Mouse (Mus musculus): ENCODE results near the gene Ntpcr.

The Ntpcr gene

GRCm38 (mm10) chr8:125729746-125730145 is at the start of gene Ntpcr:
Gene Ntpcr (plus strand): TSS chr8:125729963.
- no peak for DNase-seq (ENCODE audit: low spot score)

GRCm38 (mm10) chr8:125680851-125681408 is 48.8 kb upstream of the Ntpcr start:
- DNase-seq (ENCODE audit: low spot score), result no peak

GRCm38 (mm10) chr8:125685216-125685760 is 44.5 kb upstream of the Ntpcr start:
- no peak for DNase-seq (ENCODE audit: low spot score)

GRCm38 (mm10) chr8:125686221-125686865 is 43.4 kb upstream of the Ntpcr start:
- DNase-seq (ENCODE audit: low spot score), result no peak

GRCm38 (mm10) chr8:125690166-125690915 is 39.4 kb upstream of the Ntpcr start:
- no peak for DNase-seq (ENCODE audit: low spot score)

- no peak for DNase-seq (ENCODE audit: low spot score)
Measured at GRCm38 (mm10) chr8:125690961-125691360, 38.8 kb upstream of the Ntpcr start.

- DNase-seq (ENCODE audit: low spot score), result no peak
Measured at GRCm38 (mm10) chr8:125692447-125692846, 37.3 kb upstream of the Ntpcr start.

GRCm38 (mm10) chr8:125693197-125693596 is 36.6 kb upstream of the Ntpcr start:
- no peak for DNase-seq (ENCODE audit: low spot score)

GRCm38 (mm10) chr8:125695951-125696350 is 33.8 kb upstream of the Ntpcr start:
- no peak for DNase-seq (ENCODE audit: low spot score)

- DNase-seq (ENCODE audit: low spot score), result no peak
Measured at GRCm38 (mm10) chr8:125699391-125700025, 30.3 kb upstream of the Ntpcr start.

GRCm38 (mm10) chr8:125700407-125700806 is 29.4 kb upstream of the Ntpcr start:
- no peak for DNase-seq (ENCODE audit: low spot score)

- DNase-seq (ENCODE audit: low spot score), result no peak
Measured at GRCm38 (mm10) chr8:125702868-125703473, 26.8 kb upstream of the Ntpcr start.

- no peak for DNase-seq (ENCODE audit: low spot score)
Measured at GRCm38 (mm10) chr8:125704434-125704833, 25.3 kb upstream of the Ntpcr start.

GRCm38 (mm10) chr8:125705816-125706215 is 23.9 kb upstream of the Ntpcr start:
- DNase-seq (ENCODE audit: low spot score), result no peak

- no peak for DNase-seq (ENCODE audit: low spot score)
Measured at GRCm38 (mm10) chr8:125709171-125709570, 20.6 kb upstream of the Ntpcr start.

- DNase-seq (ENCODE audit: low spot score), result no peak
Measured at GRCm38 (mm10) chr8:125711514-125711913, 18.2 kb upstream of the Ntpcr start.

GRCm38 (mm10) chr8:125716211-125716610 is 13.6 kb upstream of the Ntpcr start:
- DNase-seq (ENCODE audit: low spot score), result no peak

- DNase-seq (ENCODE audit: low spot score), result no peak
Measured at GRCm38 (mm10) chr8:125716613-125717012, 13.2 kb upstream of the Ntpcr start.

GRCm38 (mm10) chr8:125718914-125719313 is 10.8 kb upstream of the Ntpcr start:
- DNase-seq (ENCODE audit: low spot score), result no peak

- no peak for DNase-seq (ENCODE audit: low spot score)
Measured at GRCm38 (mm10) chr8:125722675-125723074, 7.1 kb upstream of the Ntpcr start.

GRCm38 (mm10) chr8:125723437-125723836 is 6.3 kb upstream of the Ntpcr start:
- DNase-seq (ENCODE audit: low spot score), result no peak

Measured in spleen, adult 12 weeks (tissue).